Mouse (Mus musculus) T-cell, adult 2 months (primary cell): ENCODE data around the gene Stx4a.
"Not testable (repeated sequence)": the region's sequence is repeated elsewhere in the genome, so short reads cannot be mapped to it uniquely, and the experiment has no call there.

Experiments
- DNase-seq: peaks from one replicate; pipeline ENCODE4 v3.0.0; 2022; ENCODE audit warnings: low spot score

Gene Stx4a

DNA sequence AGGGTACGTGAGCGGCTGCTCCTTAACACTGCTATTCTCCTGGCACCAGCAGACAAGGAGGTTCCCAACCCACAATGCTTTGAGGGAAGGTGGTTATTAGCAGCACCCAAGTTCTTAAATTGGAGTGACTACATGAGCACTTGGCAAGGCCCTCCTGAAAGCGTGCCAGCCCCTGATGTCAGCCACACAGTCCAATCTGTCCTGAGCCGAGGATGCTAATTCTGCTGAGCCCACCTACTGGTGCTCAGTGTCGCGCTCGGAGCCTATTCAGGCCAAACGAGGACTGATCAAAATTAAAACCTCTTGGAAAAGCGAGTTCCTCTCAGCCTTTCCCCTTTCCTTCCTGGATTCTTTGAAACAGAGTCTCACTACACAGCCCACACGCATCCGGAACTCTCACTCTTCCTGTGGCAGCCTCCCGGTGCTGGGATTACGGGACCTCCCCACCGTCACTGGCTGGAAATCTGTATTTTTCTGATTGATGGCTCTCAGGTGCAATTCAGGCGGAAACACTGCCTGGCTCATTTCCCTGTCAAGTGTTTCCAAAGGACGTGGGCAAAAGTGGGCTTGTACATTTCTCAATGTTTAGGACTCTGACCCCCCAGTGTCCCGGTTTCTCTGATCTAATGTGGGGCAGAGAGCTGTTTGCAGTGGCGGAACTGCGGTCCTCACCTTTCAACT is 9.7 kb upstream of the Stx4a start:
- DNase-seq: no peak

DNA sequence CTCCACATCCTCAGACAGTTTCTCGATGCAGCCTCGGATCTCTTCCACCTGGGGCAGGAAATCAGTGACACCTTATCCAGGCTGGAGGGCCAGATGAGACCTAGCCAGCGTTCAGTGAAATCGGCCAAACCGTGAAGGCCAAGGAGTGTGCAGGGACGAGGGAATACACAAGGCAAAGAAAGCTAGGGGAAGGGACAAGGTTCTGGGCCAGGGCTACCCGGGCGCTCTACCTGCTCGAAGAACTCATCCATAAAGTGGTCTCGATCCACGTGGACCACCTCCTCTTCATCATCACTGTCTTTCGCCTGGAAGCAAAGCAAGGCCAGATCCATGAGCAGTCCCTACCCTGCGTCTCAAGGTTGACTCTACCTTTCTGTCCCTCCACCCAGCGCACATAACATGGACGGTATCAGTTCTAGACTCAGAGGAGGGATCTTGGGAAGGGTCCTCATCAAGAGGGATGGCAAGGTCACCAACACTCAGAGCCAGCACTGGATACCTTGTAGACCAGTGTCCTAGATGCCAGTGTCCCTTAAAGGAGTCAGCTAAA is 8.9 kb upstream of the Stx4a start:
- DNase-seq: no peak

DNA sequence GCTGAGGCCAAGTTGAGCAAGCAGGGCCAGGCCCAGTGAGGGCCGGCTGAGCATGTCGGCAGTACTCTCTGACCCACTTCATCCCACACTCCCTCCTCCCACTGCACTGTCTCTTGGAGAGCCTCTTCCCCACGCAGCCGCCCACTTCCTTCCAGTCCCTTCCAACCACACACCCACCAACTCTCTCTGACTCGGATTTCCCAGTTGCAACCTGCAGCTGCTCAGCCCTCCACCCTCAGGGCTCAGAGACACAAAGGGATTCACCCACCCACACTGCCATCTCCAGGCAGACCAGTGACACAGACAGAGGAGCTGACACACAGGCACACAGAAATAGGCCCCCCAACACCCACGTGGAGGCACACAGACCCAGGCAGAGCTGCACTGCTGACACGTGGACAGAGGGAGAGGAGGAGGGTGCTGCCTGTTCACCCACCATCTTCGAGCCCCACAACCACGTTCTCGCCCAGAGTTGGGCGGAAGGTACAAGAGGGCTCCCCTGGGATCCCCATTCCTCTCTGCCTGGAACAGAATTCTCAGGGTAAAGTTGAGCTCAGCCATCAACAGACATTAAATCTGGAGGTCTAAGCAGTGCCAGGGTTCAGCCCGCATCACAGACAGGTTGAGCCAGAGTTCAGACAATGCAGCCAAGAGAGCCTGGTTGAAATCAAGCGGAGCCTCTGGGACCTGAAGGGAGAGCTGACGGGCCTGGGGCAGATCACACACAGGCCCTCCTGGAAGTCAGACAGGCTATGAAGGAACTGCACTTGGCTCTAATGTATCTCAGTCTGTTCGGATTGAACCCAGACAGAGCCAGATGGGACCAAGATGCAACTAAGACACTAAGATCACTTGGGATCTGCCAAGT is 7.9 kb upstream of the Stx4a start:
- DNase-seq: no peak

DNA sequence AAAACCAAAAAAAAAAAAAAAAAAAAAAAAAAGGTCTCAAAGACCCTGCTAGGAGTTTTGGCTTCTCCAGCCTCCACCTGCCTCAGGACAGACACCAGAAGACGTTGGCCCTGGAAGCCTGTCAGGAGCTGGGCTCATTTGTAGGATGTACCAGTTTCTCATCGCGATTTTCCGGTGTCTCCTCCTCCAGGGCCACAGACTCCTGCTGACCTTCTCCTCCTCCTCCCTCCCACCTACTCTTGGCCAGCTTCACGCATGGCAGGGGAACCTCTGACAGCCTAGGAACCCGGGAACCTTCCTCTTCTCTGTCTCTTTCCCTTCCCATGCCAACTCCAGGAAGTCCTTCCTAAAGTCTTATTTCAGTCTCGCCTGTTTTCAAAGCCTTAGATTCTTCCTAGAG is 7.0 kb upstream of the Stx4a start:
- DNase-seq: no peak

DNA sequence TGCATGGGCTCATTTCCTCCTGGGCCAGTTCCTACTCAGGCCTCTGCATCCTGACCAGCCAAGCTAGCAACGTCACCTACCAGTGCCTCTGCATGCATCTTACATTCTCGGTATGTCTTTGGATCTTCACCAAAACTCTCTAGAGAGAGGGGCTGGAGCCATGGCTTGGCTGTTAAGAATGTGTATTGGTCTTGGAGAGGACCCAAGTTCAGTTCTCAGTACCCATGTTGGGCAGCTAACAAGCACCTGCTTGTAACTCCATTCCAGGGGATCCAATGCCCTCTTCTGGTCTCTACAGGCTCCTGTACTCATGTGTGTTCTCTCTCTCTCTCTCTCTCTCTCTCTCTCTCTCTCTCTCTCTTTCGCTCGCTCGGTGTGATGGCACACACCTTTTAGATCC is 6.3 kb upstream of the Stx4a start:
- DNase-seq: no peak

DNA sequence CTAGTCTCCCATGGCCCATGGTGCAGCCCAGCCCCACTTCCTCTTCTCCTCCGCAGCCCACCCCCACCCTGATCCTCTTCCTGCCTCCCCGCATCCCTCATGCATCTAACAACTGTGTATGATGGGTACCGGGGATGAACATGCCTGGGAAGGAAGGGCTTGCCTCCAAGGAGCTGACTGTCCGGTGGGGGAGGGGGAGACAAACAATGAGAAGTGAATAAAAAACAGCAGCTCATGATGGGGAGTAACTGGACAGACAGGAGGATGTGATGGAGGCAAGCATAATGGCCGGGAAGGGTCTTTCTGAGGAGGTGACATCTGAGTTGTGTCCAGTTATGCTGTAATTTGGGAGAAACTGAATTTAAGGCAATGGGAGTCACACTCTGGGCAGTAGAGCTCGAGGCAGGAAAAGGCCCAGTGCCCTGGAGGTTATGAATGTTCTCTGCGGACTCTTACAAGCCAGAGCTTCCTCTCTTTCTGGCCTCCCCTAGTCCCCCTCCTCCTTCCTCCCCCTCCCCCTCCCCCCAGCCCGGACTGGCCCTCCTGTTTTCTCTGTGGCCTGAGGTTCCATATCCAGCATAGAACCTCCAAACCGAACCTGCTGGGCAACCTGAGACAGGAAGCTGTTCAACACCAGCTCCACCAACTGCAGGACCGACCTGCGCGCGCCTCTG is 3.1 kb upstream of the Stx4a start:
- DNase-seq: no peak

DNA sequence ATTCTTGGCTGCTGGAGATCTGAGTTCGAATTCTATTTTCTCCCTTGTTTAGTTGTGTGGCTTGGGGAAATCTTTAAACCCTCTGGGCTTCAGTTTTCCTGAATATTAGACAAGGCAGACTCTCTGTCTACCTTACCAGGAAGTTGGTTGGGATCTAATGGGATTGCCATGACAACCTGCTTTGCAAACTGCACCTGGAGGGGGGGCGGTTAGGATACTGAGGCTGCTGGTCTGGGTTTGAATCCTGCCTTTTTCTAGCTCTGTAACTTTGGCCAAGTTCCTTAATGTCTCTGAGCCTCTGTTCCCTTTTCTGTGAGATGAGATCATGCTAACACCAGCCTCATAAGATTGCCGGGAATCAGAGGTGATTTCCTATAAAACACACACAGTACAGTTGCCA is 1.6 kb upstream of the Stx4a start:
- DNase-seq: no peak

DNA sequence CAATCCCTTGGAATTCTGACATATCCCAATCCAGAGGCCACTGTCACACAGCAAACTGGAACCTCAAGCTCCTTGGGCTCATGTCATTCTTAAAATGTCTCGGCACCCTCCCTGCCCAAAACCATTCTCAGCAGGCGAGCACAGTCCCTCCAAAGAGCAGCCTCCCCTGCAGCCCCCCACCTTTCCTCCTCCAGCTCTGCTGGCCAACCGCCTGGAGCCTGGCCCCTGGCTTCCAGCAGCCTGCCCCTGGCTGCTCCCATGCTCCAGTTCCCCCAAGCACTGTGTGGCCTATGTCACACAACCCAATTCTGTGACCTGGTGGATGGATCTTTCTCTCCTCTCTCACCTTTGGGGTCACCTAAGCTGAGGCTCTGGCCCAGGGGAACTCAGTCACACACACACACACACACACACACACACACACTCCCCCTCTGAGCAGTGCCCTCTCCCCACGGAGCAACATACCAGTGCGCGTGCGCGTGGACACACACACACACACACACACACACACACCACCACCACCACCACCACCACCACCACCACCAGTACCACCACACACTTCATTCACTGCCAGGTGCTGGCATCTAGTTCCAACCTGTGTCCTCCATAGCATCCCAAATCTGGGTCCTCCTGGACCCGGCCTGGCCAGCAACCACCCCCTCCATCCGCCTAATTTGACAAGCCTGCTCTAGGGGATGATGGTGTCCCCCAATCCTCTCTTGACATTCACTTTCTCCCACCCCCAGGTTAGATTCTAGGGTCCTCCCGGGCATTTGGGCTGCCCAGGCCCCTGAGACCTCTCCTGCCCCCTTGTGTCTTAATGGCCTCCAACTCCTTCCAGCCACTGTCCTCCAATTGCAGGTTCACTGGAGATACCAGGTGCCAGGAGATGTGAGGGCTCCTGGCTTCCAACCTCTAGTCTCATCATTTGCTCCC is 590 bp upstream of the Stx4a start:
- no peak for DNase-seq

DNA sequence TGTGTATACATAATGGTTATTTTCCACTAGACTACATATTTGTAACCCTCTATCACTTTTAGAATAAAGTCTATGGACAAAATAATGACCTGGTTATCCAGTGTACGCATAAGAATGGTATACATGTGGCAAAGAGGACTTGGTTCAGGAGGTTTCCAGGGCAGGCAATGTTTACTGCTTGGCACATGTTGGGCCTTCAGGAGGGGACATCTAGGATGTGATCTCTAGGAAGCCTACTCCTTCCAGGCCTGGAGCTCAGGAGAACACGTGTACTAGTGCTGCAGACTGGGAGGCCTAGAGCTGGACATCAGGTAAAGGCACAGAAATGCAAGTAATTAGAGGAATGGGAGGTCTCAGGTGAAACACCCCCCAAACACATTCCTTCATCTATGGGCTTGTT is 11.5 kb downstream of the Stx4a start:
- no peak for DNase-seq

DNA sequence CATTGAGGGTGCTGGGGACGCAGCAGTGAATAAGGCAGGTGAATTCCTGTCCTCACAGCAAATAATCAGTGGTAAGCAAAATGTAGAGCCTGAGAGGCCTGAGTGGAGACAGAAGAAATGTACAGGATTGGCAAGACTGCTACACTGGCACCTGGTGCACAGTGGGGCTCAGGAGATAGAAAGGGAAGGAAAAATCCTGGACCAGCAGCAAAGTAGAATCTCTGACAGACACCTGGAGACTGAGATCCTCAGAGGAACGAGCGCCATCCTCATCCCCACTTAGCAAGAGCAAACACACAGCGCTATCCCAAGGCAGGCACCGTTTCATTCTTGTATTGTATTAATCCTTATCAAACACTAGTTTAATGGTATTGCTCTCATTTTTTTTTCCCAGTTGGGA is 13.4 kb downstream of the Stx4a start:
- DNase-seq: no peak

DNA sequence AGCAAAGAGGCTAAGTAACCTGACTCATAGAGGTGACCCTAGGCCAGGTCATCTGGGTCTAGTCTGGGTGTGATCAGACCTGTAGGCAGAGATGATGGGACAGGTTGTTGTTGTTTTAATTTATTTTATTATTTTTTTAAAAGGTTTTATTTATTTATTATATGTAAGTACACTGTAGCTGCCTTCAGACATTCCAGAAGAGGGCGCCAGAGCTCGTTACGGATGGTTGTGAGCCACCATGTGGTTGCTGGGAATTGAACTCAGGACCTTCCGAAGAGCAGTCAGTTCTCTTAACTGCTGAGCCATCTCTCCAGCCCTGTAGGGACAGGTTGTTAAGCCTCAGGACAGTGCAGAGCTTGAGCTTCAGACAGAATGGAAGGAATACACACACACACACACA is 13.8 kb downstream of the Stx4a start:
- not testable (repeated sequence) for DNase-seq

DNA sequence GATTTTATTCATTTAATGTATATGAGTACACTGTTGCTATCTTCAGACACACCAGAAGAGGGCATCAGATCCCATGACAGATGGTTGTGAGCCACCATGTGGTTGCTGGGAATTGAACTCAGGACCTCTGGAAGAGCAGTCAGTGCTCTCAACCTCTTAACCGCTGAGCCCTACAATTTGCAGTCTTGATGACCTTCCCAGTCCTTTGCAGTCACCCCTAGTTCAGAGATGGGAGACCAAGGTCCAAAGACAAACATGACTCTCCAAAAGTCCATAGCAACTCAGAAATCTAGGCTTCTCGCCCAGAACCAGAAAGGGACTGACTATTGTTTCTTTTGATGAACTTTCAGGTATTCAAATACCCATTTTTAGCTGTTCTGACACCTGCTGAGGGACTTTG is 15.9 kb downstream of the Stx4a start:
- not testable (repeated sequence) for DNase-seq

DNA sequence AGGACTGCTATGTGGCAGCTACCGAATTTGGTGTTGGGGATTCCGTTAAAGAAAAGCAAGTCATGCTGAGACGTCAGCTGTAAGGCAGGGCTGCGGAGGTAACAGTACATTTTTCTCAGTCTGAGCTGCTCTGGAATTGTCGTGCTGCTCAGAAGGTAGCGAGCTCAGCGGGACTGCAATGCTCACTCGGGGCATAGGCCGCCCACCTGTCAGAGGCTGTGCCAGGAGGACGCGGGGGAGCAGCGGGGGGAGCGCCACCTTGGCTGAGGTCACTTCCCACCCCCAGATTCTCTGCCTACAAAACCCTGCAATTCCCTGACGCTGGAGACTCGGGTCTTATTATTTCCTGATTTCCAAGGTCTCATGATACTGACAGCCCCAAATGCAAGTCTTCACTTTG is 16.8 kb downstream of the Stx4a start:
- DNase-seq: peak; percentile 61

DNA sequence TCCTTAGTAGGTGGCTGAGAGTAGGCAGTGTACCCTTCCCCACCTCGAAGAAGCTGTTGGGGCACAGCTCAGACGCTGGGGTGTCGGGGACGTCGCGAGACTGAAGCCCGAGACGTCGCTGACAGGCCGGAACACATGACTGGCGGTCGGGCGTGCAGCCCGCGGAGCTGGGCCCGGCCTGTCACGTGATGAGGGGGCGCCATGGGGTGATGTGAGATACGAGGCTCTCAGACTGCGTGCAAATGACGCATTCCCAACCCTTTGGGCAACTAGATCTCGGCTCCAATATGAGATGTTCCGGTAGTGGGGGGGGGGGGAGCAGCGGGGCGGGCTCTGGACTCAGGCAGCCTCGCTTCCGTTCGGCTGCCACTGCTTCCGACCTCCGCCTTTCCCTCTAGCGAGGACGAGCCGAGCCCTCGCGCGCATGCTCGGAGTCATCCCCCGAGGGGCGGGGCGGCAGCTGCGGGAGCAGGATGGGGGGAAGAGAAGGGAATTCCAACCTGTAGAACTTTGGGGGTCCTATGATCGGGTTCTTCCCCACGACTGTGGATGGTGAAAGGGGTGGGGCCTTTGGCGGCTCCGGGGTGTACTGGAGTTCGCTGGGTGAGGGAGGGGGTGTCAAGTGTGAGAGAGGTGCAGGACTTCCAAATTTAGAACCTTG is 17.4 kb downstream of the Stx4a start:
- DNase-seq: peak; percentile 95

DNA sequence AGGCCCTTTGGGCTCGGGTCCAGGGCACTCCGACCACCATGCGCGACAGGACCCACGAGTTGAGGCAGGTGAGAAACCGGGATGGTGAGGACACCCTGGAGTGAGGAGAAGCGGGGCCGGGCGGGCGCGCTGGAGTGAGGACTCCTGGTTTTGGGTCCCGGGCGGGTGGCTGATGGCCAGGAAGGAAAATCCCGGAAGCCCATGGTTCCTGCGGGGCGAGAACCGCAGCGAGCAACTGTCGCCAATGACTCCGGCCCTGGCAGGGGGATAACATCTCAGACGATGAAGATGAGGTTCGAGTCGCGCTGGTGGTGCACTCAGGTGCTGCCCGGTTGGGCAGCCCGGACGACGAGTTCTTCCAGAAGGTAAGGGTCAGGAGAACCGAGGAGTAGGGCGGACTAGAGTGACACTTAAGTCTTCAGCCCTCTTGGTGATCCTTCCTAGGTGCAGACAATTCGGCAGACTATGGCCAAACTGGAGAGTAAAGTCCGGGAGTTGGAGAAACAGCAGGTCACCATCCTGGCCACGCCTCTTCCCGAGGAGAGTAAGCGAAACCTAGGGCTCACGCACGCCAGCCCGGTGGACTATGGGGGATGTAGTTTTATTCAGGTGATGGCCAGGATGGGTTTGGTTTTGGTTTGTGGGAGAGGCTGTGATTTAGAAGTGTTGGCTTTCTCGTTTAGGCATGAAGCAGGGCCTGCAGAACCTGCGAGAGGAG is 18.1 kb downstream of the Stx4a start:
- DNase-seq: peak; percentile 81

DNA sequence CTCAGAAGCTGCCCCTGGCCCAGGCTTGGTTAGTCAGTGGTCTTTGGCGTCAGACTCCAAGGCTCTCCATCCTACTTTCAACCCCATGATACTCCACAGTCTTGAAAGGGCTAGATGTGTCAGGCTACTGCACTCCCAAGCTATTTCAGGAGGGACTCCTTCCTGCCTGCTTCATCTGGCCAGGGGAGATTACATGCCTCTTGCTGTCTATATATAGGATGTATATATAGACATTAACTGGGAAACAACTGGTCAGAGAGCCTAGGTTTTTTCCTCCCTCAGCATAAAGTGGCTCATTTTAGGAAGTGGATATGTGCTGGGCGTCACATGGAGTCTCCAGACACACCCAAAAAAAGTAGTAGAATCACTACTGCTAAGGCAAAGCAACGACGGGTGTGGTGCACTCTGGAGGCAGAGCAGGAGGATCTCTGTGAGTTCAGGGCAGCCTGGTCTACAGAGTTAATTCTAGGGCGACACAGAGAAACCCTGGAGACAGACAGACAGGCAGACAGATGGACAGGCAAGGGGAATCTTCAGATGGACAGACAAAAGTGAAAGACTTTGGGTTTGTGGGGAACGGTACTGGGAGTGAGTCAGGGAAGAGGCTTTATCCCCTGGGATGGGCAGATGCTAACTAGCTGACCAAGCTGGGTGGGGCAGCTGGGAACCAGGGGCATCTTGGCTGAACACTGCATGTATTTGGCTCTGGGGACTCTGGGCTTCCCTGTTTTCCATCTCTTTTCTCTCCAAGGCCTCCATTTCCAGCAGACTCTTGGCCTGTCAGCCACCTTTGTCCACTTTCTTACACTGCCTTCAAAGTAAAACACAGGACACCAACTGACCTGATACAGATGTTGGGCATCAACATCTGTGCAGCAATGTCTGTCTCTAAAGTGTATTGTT is 26.1 kb downstream of the Stx4a start:
- no peak for DNase-seq

DNA sequence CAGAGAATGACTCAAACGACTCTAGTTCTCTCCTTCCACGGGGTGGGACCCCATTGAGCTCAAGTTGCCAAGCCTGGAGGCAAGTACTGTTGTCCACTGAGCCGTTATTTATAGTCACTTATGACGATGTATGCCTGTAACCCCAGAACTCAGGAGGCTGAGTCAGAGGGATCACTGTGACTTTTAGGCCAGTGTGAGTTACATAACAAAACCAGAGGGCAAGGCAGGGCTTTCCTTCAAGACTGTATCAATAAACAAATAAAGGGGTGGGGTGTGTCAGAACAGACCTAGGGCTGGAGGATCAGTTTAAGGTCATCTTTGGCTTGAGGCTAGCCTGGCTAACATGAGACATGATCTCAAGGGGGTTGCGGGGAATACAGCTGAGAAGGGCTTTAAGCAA is 26.8 kb downstream of the Stx4a start:
- DNase-seq: no peak

DNA sequence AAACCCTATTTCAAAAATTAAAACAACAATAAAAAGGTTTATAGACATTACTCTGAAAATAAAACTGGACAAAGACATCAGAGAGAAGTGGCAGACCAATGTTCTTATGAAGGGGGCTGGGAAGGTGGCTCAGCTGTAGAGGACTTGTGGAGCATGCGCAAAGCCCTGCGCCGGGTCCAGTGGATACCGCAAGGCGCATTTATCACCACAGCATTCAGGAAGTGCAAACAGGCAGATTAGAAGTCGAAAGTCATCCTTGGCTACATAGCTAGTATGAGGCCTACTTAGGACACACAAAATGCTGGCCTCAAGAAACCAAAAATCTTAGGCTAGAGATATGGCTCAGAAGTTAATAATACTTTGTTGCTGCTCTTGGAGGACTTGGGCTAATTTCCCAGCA is 34.2 kb downstream of the Stx4a start:
- DNase-seq: no peak

DNA sequence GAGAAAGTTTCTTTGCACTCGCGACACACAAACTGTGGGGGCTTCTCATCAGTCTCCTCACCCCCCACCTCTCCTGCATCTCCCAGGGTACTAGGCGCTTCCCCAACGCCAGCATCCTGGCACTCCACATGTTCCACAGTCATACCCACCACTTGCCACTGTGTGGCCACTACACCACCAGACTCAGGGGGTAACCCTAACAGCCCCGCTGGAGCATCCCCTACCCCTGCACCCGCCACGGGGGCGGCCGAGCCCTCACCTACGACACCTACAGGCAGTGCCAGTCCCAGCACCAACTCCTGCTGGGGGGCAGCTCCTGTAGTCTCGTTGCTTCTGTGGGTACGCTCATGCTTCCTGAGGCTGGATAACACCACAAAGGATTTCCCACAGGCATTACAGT is 42.3 kb downstream of the Stx4a start:
- DNase-seq: no peak
